Mouse (Mus musculus): ENCODE measurements around the gene Rhox4a2.
"Not testable (repeated sequence)": the region's sequence is repeated elsewhere in the genome, so short reads cannot be mapped to it uniquely, and the experiment has no call there.

Gene Rhox4a2

DNA sequence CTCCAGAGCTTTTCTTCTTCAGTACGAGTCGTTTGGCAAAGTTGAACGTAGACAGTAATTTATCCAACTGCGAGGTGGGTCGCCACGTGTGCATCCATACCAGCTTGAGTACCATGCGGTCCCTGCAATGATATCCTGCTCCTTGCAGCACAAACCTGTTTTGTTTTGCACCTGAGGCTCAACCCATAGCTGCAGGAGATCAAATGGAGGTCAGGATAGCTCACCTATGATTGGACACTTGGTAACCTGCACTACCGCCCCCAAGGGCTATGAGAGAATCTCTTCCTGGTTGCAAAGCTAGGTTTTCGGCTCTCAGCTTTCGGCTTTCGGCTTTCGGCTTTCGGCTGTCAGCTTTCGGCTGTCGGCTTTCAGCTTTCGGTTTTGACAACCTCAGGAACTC is at the start of gene Rhox4a2:
TSS of gene Rhox4a2 (plus strand) at position 301 of the 400 bp plus-strand sequence.
- DNase-seq, result not testable (repeated sequence)

DNA sequence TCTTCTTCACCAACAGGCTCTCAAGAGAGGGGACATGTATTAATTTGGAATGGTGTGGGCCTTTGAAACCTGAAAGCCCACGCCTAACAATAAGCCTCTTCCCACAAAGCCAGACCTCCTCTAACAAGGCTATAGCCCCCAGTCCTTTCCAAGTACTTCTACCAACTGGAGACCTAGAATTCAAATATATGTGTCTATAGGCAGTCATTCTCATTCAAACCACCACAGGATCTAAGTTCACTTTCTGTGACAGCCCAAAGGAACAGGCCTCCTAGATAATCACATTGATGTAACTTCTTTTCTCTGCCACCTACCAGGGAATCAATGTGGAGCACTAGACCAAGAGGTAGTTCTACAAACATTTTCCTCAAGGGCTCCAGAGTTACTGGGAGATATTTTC is 10.9 kb upstream of the Rhox4a2 start, which contains the start of gene Rhox3a2:
TSS of gene Rhox3a2 (plus strand) at position 301 of the 400 bp plus-strand sequence.
- DNase-seq, result not testable (repeated sequence)

DNA sequence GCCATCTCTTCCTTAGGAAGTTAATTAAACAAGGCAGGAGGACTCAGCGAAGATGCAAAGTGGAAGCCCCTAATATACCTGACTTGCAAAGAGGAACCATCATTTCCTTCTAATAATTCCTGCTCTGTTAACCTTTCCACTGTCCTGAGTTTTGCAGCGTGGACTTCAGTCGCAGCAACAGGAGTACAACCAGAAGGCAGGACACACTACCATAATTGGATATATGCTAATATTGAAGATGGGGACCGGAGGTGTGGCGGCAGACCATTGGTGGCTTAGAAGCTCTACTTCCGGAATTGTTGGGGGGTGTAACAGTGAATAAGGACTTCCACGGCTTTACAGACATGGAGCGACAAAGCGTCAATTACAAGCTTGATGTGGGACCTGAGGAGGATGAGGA is 21.1 kb downstream of the Rhox4a2 start, which contains the start of gene Rhox2b:
TSS of gene Rhox2b (plus strand) at position 301 of the 400 bp plus-strand sequence.
- not testable (repeated sequence) for DNase-seq

DNA sequence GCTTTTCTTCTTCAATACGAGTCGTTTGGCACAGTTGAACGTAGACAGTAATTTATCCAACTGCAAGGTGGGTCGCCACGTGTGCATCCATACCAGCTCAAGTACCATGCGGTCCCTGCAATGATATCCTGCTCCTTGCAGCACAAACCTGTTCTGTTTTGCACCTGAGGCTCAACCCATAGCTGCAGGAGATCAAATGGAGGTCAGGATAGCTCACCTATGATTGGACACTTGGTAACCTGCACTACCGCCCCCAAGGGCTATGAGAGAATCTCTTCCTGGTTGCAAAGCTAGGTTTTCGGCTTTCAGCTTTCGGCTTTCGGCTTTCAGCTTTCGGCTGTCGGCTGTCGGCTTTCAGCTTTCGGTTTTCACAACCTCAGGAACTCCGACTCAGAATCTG is 41.5 kb downstream of the Rhox4a2 start, which contains the start of gene Rhox4b:
TSS of gene Rhox4b (plus strand) at position 301 of the 400 bp plus-strand sequence.
- not testable (repeated sequence) for DNase-seq

Data from layer of hippocampus, adult 9-11 months (tissue).